Mouse (Mus musculus): ENCODE measurements around the gene Plekhd1. TPM values are rescaled to one million over a fixed set of nuclear protein-coding genes. Genes with fewer than 3 reads are reported as not detected.
A peak's percentile ranks its signal among the peaks of the same experiment; 100 is the strongest.

Gene Plekhd1
- polyA plus RNA-seq, 1 experiment from 2014 or later: 6.8 TPM

DNA sequence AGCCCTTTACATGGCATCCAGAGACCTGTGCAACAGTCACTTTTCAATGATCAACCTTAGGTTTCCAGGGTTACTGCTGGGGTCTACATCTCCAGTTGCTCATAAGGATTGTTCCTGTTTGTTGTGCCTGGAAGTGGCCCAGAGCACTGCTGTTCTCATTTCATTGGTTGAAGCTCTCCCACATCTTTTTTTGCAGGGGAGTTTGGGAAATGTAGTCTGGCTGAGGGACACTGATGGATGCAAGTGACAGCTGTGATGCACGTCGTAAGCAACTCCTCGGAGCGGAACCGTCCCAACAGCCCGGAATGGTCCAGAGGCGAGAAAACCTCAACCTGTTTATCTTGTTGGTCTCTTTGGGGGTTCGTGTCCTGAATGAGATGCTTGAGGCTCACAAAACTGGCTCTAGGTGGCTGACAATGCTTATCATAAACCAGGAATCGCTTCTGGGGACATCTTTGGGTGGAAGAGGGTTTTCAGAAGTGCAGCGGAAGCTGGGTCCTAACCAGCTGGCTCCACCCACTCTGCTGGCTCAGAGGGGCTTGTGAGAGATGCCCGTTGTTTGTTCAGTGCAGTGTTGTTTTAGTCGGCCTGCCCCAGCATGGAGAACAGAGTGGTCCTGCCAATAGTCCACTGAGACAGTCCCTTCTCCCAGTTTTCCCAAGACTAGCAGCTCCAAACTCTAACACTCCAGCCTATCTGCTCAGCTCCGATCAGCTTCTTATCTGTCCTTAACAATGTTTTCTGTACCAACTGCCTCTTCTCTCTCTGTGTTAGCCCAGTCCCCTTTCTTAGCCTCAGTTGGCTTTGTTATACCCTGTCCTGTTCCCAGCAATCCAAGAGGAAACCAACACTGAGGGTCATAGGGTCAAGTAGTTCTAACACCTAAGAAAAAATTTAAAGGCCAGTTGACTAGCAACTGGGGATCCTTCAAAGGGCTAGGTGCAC is 42.4 kb downstream of the Plekhd1 start:
- no peaks in the 10 kb centered on the region for H3K27me3 ChIP-seq (ENCODE audit: control insufficient read depth, insufficient read depth, low read length)

DNA sequence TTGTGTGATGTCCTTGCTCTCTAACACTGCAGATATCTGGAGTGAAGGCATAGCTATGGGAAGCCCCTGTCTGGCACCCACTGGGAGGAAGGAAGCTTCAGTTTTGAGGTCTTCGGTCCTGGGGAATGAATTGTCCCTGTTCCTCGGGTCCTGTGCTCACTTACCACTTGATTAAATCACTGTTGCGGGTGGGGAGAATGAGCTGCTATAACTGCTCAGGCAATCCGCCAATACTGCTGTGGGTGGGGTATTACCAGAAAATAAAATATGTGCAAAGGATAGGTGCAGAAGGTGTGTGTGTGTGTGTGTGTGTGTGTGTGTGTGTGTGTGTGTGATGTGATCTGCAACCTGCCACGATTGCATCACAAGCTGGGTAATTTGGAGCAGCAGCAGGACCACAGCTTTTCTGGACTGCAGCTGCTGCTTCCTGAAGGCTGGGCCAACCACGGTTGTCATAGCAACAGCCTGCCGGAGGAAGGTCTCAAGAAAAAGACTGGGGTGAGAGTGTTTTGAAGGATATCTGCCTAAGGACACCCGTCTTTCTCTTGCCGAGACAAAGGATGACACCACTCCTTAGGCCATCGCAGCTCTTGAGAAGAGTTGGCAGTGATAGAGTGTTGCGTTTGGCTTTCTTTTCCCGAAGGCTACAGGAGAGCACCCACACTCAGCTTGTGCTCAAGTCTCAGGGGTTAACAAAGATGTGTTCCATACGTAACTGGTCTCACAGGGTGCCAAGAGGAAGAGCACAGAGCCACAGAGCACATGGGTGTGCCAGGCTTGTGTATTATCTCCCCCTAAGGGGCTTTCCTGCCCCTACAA is 44.3 kb downstream of the Plekhd1 start:
- Histone ChIP-seq H3K9me3 (ENCODE audit: control insufficient read depth, low read length) (no peaks in the 10 kb centered on the region), H3K27me3 (ENCODE audit: control insufficient read depth, insufficient read depth, low read length) (no peaks in the 10 kb centered on the region), H3K4me2 (ENCODE audit: low read depth, low read length) (peak overlapping the region; percentile 7; the same call in 1 of the 2 replicates), H3K9ac (replicated peaks; ENCODE audit: low read depth, low read length) (no peak overlapping the region), H3K4me1 (ENCODE audit: control insufficient read depth, insufficient read depth, low read length) (peaks cover 22% of the 10 kb centered on the region), H3K4me3 (ENCODE audit: low read depth, low read length) (no peak overlapping the region), H3K27ac (ENCODE audit: low read depth, low read length) (peak overlapping the region; percentile 80), H3K36me3 (ENCODE audit: control insufficient read depth, insufficient read depth, low read length) (no peaks in the 10 kb centered on the region)
- ATAC-seq (ENCODE audit: low read depth): peak; percentile 70
- 7% methylated on average over 13 of the region's 13 CpGs for WGBS

More for the DNA sequence above, 42.4 kb downstream of the Plekhd1 start:
- H3K9ac ChIP-seq (replicated peaks; ENCODE audit: low read depth, low read length): no peak overlapping the region
- 51% methylated on average over 13 of the region's 13 CpGs for WGBS
- no peak for ATAC-seq (ENCODE audit: low read depth)
- no peak overlapping the region for H3K4me3 ChIP-seq (ENCODE audit: low read depth, low read length)
- H3K9me3 ChIP-seq (ENCODE audit: control insufficient read depth, low read length): no peaks in the 10 kb centered on the region
- H3K4me1 ChIP-seq (ENCODE audit: control insufficient read depth, insufficient read depth, low read length): peaks cover 22% of the 10 kb centered on the region
- no peak overlapping the region for H3K4me2 ChIP-seq (ENCODE audit: low read depth, low read length)
- H3K36me3 ChIP-seq (ENCODE audit: control insufficient read depth, insufficient read depth, low read length): no peaks in the 10 kb centered on the region
- H3K27ac ChIP-seq (ENCODE audit: low read depth, low read length): no peak overlapping the region

DNA sequence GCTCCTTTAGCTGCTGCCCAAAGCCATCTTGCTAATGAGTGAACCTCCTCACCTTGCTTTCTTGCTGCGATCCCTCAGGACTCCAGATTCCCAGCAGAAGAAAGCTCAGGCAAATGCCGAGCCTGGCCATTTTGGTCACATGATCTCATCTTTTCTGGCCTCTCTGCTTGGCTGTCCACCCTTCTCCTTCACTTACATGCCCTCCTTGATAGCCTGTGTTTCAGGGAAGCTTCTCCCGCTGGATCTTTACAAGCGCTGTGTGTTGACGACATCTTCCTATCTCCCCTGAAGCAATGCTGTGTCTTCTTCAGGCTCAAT is 44.9 kb downstream of the Plekhd1 start:
- WGBS: 67% methylated on average over 5 of the region's 5 CpGs
- no peak for ATAC-seq (ENCODE audit: low read depth)
- no peak overlapping the region for H3K4me3 ChIP-seq (ENCODE audit: low read depth, low read length)

DNA sequence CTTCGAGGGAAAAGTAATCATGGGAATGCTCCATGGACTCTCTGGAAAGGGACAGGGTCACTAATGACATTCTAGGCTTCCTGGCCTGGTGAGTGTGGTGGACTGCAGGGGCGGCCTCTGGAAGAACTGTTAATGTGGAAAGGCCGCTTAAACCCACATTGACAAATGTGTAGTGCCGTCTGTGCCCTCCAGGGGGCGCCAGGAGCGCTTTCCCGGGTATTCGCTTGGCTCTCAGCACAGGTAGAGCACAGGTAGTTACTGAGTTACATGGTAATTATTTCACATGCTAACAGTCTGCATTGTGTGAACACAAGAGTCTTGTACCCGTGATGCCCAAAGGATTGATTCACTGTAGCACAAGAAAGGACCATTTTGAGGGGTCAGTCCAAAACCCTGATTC is 47.1 kb downstream of the Plekhd1 start:
- Histone ChIP-seq H3K4me3 (ENCODE audit: low read depth, low read length) (no peak overlapping the region), H3K9ac (replicated peaks; ENCODE audit: low read depth, low read length) (no peak overlapping the region), H3K36me3 (ENCODE audit: control insufficient read depth, insufficient read depth, low read length) (no peaks in the 10 kb centered on the region), H3K4me2 (ENCODE audit: low read depth, low read length) (no peak overlapping the region), H3K4me1 (ENCODE audit: control insufficient read depth, insufficient read depth, low read length) (peaks cover 22% of the 10 kb centered on the region), H3K9me3 (ENCODE audit: control insufficient read depth, low read length) (no peaks in the 10 kb centered on the region), H3K27ac (ENCODE audit: low read depth, low read length) (no peak overlapping the region), H3K27me3 (ENCODE audit: control insufficient read depth, insufficient read depth, low read length) (no peaks in the 10 kb centered on the region)
- 25% methylated on average over 9 of the region's 9 CpGs for WGBS
- ATAC-seq (ENCODE audit: low read depth): no peak

More for the DNA sequence above, 44.9 kb downstream of the Plekhd1 start:
- Histone ChIP-seq H3K4me1 (ENCODE audit: control insufficient read depth, insufficient read depth, low read length) (peaks cover 22% of the 10 kb centered on the region), H3K27me3 (ENCODE audit: control insufficient read depth, insufficient read depth, low read length) (no peaks in the 10 kb centered on the region), H3K9me3 (ENCODE audit: control insufficient read depth, low read length) (no peaks in the 10 kb centered on the region), H3K9ac (replicated peaks; ENCODE audit: low read depth, low read length) (no peak overlapping the region), H3K4me2 (ENCODE audit: low read depth, low read length) (peak overlapping the region; percentile 7; the same call in 1 of the 2 replicates), H3K27ac (ENCODE audit: low read depth, low read length) (peak overlapping the region; percentile 80), H3K36me3 (ENCODE audit: control insufficient read depth, insufficient read depth, low read length) (no peaks in the 10 kb centered on the region)

DNA sequence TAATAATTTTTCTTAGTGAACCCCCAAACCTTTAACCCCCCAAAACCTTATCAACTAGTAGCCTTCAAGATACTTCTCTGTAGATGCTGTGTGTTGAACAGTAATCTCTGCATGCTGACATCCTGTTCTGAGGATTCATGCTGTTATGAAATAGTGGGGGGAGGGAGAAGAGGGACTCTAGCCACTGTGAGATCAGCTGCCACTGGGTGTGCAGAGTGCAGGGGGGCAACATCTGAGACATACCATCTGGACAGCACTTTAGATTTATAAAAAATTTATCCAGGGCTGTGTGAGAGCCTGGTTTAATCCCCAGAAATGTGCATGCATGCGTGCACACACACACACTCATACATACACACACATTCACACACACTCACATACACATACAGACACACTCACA is 52.2 kb downstream of the Plekhd1 start:
- ATAC-seq (ENCODE audit: low read depth): no peak
- 79% methylated on average over 1 of the region's 1 CpGs for WGBS
- Histone ChIP-seq H3K4me1 (ENCODE audit: control insufficient read depth, insufficient read depth, low read length) (peaks cover 9% of the 10 kb centered on the region; the same call in 1 of the 2 replicates), H3K36me3 (ENCODE audit: control insufficient read depth, insufficient read depth, low read length) (no peaks in the 10 kb centered on the region), H3K4me2 (ENCODE audit: low read depth, low read length) (no peak overlapping the region), H3K9me3 (ENCODE audit: control insufficient read depth, low read length) (no peaks in the 10 kb centered on the region), H3K9ac (replicated peaks; ENCODE audit: low read depth, low read length) (no peak overlapping the region), H3K27ac (ENCODE audit: low read depth, low read length) (no peak overlapping the region), H3K4me3 (ENCODE audit: low read depth, low read length) (no peak overlapping the region), H3K27me3 (ENCODE audit: control insufficient read depth, insufficient read depth, low read length) (no peaks in the 10 kb centered on the region)

DNA sequence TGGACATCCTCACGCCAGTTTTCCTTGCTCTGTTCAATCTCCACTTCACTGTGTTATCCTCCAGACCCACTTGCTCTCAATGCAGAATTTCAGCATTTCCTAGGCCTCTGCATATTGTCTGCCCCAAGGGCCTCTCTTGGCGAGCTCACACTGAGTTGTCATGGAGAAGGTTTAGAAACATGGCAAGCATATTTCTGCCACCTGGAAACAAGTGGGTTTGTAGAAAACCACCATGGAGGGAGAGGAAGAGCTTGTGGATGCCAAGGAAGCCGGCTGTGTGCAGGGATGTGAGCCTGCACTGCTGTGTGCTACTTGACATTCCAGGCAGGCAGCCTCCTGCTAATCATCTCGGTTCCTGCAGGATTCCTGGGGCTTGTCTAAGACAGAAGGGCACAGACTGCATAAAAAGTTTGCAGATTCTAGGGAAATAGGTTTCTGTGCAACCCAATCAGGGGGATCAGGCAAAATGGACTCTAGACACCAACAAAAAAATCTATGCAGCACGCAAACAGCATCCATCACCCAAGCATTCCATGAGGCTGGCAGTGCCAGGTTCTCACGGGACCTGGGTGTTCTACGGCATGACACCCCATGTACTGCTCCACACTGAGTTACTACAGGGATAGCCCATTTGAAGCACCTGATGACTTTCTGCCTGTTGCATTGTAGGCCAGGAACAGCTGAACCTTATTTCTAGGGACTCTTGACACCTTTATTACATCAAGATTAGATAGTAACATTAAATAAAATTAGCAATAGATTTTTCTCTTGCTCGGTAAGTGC is 53.8 kb downstream of the Plekhd1 start:
- H3K4me1 ChIP-seq (ENCODE audit: control insufficient read depth, insufficient read depth, low read length): peaks cover 9% of the 10 kb centered on the region; the same call in 1 of the 2 replicates
- no peak overlapping the region for H3K9ac ChIP-seq (replicated peaks; ENCODE audit: low read depth, low read length)

DNA sequence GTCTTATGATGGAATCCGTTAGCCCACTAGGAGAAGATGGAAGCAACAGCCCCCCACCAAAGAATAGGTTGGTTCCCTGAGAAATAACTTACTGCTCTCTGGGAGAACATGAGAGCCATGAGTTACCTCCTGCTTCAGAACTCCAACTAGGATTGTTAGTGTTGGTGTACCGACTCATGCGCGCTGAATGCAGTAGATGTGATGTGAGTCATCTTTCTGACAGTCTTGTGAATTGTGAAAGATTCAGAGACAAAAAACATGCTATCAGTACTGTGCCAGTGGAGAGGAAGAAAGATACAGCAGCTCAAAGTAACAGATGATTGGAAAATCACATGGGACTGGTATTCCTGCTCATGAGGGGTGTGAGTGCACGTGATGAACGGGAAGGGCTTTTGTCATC is 59.2 kb downstream of the Plekhd1 start:
- no peak for ATAC-seq (ENCODE audit: low read depth)
- H3K4me1 ChIP-seq (ENCODE audit: control insufficient read depth, insufficient read depth, low read length): 0 out of 2 replicates have a peak, but pooled peaks cover under 1% of the 10 kb centered on the region
- no peak overlapping the region for H3K4me3 ChIP-seq (ENCODE audit: low read depth, low read length)
- WGBS: 89% methylated on average over 6 of the region's 6 CpGs
- H3K36me3 ChIP-seq (ENCODE audit: control insufficient read depth, insufficient read depth, low read length): peaks cover 15% of the 10 kb centered on the region; the same call in 1 of the 2 replicates
- no peaks in the 10 kb centered on the region for H3K27me3 ChIP-seq (ENCODE audit: control insufficient read depth, insufficient read depth, low read length)
- no peaks in the 10 kb centered on the region for H3K9me3 ChIP-seq (ENCODE audit: control insufficient read depth, low read length)
- H3K4me2 ChIP-seq (ENCODE audit: low read depth, low read length): no peak overlapping the region
- H3K27ac ChIP-seq (ENCODE audit: low read depth, low read length): no peak overlapping the region
- no peak overlapping the region for H3K9ac ChIP-seq (replicated peaks; ENCODE audit: low read depth, low read length)

More for the DNA sequence above, 53.8 kb downstream of the Plekhd1 start:
- Histone ChIP-seq H3K36me3 (ENCODE audit: control insufficient read depth, insufficient read depth, low read length) (no peaks in the 10 kb centered on the region), H3K27ac (ENCODE audit: low read depth, low read length) (peak overlapping the region; percentile 55), H3K27me3 (ENCODE audit: control insufficient read depth, insufficient read depth, low read length) (no peaks in the 10 kb centered on the region), H3K9me3 (ENCODE audit: control insufficient read depth, low read length) (no peaks in the 10 kb centered on the region), H3K4me3 (ENCODE audit: low read depth, low read length) (no peak overlapping the region), H3K4me2 (ENCODE audit: low read depth, low read length) (no peak overlapping the region)
- 44% methylated on average over 8 of the region's 8 CpGs for WGBS
- no peak; the same call in 1 of the 2 replicates for ATAC-seq (ENCODE audit: low read depth)

DNA sequence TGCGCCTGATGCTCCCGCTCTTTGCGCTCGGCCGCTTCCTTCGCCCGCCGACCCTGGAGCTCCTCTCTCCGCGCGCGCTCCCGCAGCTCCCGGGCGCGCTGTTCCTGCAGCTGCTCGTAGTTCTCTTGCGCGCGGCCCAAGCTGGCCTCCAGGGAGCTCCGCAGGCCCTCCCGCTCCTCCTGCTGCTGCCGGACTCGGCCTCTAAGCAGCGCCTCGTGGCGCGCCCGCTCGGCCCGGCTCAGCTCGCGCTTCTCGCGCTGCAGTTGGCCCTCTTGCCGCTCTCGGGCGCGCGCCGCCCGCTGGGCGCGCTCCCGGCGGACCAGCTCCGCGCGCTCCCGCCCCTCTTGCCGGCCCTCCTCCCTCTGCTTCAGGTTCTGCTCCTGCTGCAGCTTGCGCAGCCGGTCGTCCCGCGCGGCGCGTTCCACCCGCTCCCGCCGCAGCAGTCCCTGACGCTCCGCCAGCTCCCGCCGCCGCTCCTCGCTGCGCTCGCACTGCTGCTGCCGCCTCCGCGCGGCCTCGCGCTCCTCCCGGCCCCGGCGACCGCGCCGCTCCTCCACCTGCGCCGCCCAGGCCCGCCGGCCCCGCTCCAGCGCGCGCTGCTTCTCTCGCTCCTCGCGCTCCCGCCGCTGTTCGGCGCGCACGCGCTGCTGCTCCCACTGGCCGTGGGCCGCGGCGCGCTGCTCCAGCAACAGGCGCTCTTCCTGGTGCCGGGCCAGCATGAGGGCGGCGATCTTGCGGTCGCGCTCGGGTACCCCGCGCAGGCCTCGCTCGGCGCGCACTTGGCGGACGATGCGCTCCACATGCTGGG is 65.6 kb downstream of the Plekhd1 start:
- peak; percentile 70 for ATAC-seq (ENCODE audit: low read depth)
- peaks cover 31% of the 10 kb centered on the region; the same call in 1 of the 2 replicates for H3K36me3 ChIP-seq (ENCODE audit: control insufficient read depth, insufficient read depth, low read length)

More for the DNA sequence above, 65.6 kb downstream of the Plekhd1 start:
- Histone ChIP-seq H3K9me3 (ENCODE audit: control insufficient read depth, low read length) (no peaks in the 10 kb centered on the region), H3K27ac (ENCODE audit: low read depth, low read length) (peak overlapping the region; percentile 96), H3K4me1 (ENCODE audit: control insufficient read depth, insufficient read depth, low read length) (peaks cover 26% of the 10 kb centered on the region), H3K27me3 (ENCODE audit: control insufficient read depth, insufficient read depth, low read length) (no peaks in the 10 kb centered on the region), H3K4me2 (ENCODE audit: low read depth, low read length) (peak overlapping the region; percentile 62), H3K4me3 (ENCODE audit: low read depth, low read length) (peak overlapping the region; percentile 66), H3K9ac (replicated peaks; ENCODE audit: low read depth, low read length) (peak overlapping the region; percentile 90)
- 2% methylated on average over 107 of the region's 122 CpGs for WGBS
